Mouse (Mus musculus) layer of hippocampus, adult 9-10 months (tissue): ENCODE data around the gene Ss18l2.

ENCODE experiments used
- DNase-seq: peaks from one replicate; pipeline ENCODE4 v3.0.0; 2022; ENCODE audit warnings: low spot score

The Ss18l2 gene

GRCm38 (mm10) chr9:121704261-121704645 is 5.9 kb upstream of the Ss18l2 start:
- no peak for DNase-seq

- peak; percentile 72 for DNase-seq
Observed at GRCm38 (mm10) chr9:121704646-121705625, 5.2 kb upstream of the Ss18l2 start, which contains the start of gene Sec22c. Gene Sec22c (minus strand): TSS chr9:121705490.

GRCm38 (mm10) chr9:121706029-121706675 is 4.0 kb upstream of the Ss18l2 start:
- no peak for DNase-seq

- no peak for DNase-seq
Observed at GRCm38 (mm10) chr9:121707801-121708200, 2.3 kb upstream of the Ss18l2 start.

- DNase-seq, result no peak
Observed at GRCm38 (mm10) chr9:121708506-121709486, 1.3 kb upstream of the Ss18l2 start.

- DNase-seq, result no peak
Observed at GRCm38 (mm10) chr9:121710584-121710975, 451 bp downstream of the Ss18l2 start.

- DNase-seq, result no peak
Observed at GRCm38 (mm10) chr9:121717048-121717447, 6.9 kb downstream of the Ss18l2 start.

GRCm38 (mm10) chr9:121718070-121718705 is 8.1 kb downstream of the Ss18l2 start:
- no peak for DNase-seq

- peak; percentile 91 for DNase-seq
Observed at GRCm38 (mm10) chr9:121718792-121719318, 8.7 kb downstream of the Ss18l2 start, which contains the start of gene Nktr. Gene Nktr (plus strand): TSS chr9:121719169.

- DNase-seq, result no peak
Observed at GRCm38 (mm10) chr9:121719347-121720331, 9.5 kb downstream of the Ss18l2 start.

GRCm38 (mm10) chr9:121740490-121740889 is 30.4 kb downstream of the Ss18l2 start:
- no peak for DNase-seq

- no peak for DNase-seq
Observed at GRCm38 (mm10) chr9:121741168-121741567, 31.0 kb downstream of the Ss18l2 start.

GRCm38 (mm10) chr9:121744051-121744450 is 33.9 kb downstream of the Ss18l2 start:
- no peak for DNase-seq

GRCm38 (mm10) chr9:121752774-121753173 is 42.6 kb downstream of the Ss18l2 start:
- no peak for DNase-seq

GRCm38 (mm10) chr9:121754624-121755023 is 44.5 kb downstream of the Ss18l2 start:
- DNase-seq, result no peak

GRCm38 (mm10) chr9:121756785-121757184 is 46.7 kb downstream of the Ss18l2 start:
- DNase-seq, result no peak

GRCm38 (mm10) chr9:121757432-121757831 is 47.3 kb downstream of the Ss18l2 start:
- no peak for DNase-seq

- no peak for DNase-seq
Observed at GRCm38 (mm10) chr9:121757835-121758814, 48.0 kb downstream of the Ss18l2 start.
